Mouse (Mus musculus) urinary bladder, postnatal 4 days (tissue): Measurements from ENCODE around the gene Cyb5d1.
A peak's percentile ranks its signal among the peaks of the same experiment; 100 is the strongest.

ENCODE experiments used
- DNase-seq, 2 experiments: peaks; one replicate each; pipeline ENCODE4 v3.0.0; 2021 to 2022; ENCODE audit warnings: low spot score in 2 of 2

Gene Cyb5d1

DNA sequence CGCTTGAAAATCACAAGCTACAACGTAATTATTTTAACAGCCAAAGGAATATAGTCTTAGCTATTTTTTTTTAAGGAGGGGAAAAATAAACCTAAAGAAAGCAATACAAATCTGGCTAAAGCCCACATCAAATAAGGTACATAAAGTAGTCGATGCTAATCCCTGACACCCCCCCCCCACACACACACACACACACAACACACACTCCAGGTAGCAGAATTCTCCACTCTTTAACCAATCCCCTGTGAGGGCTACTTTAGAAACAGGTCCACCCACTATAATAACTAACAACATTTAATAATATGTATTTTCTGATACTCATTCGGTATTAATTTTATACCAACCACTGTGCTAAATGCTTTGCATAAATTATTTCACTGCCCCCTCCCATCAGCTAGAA lies 21.1 kb upstream of the Cyb5d1 start:
- no peak for DNase-seq

DNA sequence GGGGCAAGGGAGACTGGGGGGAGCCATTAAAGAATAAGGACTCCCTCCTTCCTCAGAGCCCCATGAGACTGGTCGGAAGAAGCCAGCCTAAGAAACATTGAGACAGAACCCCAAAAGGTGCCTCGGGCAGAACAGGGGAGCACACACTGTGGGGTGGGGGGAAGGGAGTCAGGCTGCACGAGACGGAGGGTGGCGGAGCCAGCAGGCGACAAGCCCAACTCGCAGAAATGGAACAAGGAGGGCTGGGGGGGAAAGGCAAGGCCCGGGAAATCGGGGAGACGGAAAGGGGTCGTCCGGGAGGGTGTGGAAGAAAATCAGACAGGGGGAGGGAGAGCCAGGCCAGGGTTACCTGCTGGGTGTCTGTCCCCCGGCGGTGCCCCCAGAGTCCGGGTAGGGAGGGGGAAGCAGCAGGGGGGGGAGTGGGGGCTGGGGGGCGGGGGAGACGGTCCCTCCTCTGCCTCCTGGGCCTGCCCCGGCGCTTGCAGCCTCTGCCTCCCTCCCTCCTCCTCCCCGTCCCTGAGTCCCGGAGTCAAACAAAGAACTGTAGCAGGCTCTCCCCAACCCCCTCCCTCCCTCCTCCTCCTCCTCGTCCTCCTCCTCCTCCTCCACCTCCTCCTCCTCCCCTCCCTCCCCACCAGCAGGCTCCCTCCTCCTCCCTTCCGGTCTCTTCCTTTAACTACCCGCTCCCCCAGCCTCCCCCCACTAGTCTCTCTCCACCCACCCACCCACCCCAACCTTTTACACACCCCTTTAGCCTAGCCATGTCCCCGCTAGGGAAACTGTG lies 20.4 kb upstream of the Cyb5d1 start:
- DNase-seq, result peak in 1 of 2 experiments; percentile 51

DNA sequence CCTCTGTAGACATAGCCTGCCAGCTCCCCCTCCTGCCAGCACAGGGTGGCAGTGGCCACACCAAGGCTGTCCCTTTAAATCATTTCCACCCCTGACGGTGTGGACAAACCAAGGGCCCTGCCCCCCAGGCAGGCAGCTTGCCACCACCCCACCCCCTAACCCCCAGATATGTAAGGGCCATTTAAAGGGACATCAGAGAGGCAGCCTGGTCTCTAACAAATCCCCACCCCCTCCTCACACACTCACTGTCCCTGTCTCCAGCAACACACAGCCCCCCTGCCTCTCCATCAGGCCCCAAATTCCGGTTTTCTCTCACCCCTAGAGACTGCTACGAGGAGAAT lies 19.9 kb upstream of the Cyb5d1 start:
- peak in 1 of 2 experiments; percentile 63 for DNase-seq

DNA sequence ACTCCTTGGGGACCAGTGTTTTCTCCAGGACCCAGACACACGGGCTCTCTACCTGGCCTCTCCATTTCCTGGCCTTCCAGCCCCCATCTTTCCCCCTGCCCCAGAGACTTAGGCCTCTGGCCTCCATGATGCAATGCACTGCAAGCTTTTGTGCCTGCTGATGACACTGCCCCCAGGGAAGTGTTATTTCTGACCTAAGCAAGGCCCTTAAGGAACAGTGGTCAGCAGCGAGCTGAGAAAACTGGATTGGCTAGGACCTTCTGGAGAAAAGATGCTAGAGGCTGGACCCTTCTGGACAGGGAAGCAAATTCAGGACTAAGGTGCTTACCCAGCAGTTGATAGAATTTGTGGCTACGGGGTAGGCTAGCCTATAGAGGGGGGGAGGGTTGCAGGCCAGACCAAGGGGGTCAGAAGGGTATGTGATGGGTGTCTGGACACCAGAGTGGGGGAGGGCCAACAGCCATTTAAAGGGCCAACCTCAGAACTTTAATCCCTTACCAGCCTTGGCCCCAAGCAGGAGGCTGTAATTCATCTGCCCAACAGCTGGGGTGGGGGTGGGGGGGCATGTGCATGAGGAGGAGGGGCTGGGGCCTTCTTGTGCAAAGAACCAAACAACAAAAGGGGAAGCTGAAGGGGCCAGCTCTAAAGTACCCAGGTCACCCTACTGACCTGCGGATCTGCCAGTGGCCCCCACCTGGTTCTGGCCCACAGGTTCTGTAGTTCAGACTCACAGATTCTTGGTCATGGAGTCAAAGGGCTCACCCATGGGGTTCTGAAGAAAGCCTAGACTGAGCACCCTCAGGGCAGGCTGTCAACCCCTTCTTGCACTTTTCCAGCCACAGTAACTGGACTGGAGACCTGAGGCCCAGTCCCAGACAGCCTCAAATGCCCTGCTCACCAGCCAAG lies 19.2 kb upstream of the Cyb5d1 start:
- DNase-seq, result peak in 1 of 2 experiments; percentile 15

- no peak for DNase-seq
These were observed 18.1 kb upstream of the Cyb5d1 start, which contains the start of gene Kdm6b for GRCm38 (mm10) chr11:69413221-69414181. Gene Kdm6b (minus strand): TSS chr11:69413675.

- DNase-seq, result no peak
These were observed 17.1 kb upstream of the Cyb5d1 start for GRCm38 (mm10) chr11:69412548-69412947.

DNA sequence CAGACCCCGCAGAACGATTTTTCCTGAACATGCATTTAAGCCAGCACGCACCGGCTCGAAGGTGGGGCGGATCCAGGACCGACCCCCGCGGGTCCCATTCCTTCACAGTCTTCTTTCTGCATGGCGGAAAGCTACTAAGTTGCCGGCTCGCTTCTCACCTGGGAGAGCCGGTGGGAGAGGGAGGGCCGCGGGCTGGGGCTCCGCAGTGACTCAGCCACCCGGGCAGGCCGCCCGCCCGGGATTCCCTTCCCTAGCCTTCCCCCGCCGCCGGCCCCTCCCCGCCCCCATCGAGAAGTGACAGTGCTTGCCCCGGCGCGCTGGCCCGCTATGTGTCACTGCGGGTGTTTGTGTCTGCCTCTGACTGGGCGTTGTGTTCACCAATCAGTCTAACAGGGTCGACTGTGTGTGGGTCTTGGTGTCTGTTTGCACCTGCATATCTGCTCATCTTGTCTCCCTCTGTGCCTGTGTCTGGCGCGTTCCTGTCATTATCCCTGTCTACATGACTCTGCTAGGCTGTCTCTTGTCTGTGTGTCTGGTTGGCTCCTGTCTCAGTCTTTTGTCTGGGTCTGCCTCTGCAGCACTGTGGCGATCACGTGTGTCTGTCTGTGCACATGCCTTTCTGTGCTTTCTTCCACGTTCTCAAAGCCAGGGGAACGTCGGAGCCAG lies 16.2 kb upstream of the Cyb5d1 start:
- DNase-seq, result no peak

GRCm38 (mm10) chr11:69411073-69411535 lies 15.7 kb upstream of the Cyb5d1 start:
- peak; percentile 91 to 98 for DNase-seq

- DNase-seq, result no peak
These were observed 15.1 kb upstream of the Cyb5d1 start for GRCm38 (mm10) chr11:69410310-69411072.

GRCm38 (mm10) chr11:69410045-69410309 lies 14.5 kb upstream of the Cyb5d1 start:
- no peak for DNase-seq

DNA sequence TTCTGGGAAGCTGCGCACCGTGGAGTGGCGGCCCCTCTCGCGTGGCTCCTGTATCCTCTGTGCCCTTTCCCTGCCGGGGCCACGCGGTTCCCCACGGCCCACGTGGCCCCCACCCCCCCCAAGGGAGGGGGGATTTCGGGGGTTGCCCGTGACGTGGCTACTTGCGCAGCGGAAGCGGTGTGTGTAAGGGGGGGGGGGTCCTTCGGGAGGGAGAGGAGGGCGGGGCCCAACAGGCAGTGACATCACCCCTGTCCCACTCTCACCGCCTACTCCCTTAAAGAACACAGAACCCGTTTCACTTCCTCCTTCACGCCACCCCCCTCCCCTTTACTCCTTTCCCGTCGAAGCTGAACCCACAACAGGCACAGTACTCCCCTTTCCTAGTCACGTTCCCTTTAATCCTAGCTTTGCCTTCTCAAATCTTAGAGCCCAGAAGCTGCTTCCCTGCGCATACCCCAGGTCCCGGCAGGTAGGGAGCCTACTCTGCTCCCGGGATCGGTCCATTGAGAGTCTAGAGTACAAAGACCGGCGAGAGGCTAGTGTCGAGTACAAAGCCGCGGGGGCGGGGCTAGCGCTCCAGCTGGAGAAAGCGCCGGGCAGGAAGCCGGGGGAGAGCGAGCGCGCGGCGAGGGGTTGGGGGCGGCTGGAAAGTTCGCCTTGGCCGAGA lies 14.1 kb upstream of the Cyb5d1 start:
- peak in 1 of 2 experiments; percentile 73 for DNase-seq

DNA sequence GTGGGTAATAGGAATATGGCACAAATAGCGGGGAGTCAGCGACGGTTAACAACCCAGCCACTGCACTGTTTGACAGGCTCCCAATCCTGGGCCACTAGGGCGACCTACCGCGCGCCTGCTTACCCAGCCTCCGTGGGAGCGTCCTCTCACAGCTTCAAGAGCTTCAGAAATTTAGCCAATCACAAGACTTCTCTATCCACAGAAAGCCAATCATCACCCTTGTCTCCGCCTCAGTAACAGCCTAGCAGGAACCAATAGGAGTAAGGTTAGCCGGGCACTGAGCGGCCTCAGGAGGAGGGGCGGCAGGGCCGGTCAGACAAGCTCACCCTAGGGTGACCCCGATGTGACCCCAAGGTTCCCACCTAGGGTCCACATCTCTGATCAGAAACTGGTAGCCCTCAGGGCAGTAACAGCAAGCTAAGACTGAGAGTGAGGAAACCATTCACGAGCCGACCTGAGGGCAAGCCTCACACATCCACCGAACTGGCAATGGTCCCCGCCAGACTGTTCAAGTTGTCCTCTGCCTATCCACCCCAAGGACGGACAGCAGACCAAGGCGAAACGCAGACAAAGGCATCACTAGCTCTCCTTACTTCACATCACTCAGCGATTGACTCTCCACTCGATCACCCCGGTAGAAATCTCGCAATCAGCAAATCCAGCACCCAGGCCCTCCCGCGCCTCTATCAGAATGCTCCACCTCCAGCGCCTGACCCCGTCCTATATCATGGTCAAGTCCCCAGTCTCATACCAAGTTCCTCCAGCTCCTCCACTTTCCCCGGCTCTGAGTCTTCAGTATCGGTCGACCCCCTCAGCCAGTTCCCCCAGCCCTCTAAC lies 13.3 kb upstream of the Cyb5d1 start:
- DNase-seq, result peak in 1 of 2 experiments; percentile 74

- no peak for DNase-seq
These were observed 12.2 kb upstream of the Cyb5d1 start for GRCm38 (mm10) chr11:69407724-69408004.

DNA sequence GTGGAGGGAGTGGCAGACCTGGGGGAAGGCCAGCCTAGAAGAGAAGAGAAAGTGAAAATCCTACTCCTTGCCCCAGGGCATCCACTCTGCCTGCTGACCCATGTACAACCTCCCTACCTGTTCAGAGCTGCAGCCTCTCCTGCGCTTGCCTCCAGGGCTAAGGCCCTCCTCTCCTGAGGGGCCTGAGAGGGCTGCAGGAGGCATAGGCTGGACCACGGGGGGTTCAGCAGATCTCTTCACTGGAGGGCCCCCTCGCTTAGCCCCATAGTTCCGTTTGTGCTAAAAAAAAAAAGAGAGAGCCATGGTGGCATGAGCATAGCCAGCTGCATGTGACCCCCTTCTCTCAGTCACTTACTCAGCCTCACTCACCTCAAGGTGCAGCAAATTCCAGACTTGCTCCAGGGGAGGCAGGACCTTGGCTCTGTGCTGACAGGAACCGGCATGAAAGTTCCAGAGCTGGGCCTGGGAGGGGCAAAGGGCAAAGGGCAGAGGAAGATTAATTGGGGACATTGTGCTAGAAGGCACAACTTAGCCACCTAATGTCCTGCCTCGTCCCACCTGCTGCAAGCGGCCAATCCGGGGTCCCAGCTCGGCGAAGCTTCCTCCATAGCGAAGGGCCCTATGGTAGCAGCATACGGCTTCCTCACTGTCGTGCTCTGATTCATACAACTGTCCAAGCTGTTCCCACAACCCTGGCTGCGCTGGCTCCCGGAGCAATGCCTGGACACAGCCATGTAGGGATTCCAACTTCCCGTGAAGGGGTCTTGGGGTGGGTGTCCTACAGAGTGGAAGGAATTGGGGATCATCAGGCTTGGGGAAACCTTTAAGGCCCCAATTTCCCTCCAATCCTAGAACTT lies 11.7 kb upstream of the Cyb5d1 start:
- DNase-seq, result no peak

GRCm38 (mm10) chr11:69406282-69406681 lies 10.9 kb upstream of the Cyb5d1 start:
- no peak for DNase-seq

DNA sequence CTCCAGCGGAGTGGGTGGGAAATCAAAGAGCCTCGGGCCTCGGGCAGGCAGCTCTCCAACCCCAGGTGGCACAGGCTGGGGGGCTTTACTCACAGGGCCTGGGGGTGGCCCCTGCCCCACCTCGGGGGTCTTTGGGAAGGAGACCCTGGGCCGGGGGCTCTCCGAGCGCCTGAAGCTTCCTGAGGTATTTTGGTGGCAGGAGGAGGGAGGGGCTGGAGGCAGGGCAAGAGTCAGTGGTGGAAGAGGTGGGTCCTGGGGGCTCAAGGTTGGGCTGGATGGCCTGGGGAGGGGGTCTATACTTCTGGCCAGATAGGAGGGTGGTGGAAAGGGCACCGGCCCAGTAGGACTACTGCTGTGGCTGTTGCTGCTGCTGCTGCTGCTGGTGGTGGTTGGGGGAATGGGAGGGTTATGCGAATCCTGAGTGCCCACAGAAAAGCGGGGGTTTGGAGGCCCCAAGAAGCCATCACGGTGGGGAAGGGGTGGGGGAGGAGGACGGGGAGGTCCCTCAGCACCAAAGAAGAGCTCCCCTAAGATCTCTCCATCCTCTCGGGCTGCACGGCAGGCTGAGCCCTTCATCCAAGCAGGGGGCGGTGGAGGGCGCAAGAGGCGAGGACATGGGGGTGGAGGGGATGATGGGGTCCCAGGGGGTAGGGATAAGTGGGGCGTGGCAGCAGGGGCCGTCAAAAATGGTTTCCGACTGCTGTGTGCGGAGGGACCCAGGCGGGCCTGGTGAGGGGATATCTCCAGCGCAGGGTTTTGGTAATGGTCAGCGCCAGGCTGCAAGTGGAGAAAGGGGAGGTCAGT lies 10.2 kb upstream of the Cyb5d1 start:
- no peak for DNase-seq

DNA sequence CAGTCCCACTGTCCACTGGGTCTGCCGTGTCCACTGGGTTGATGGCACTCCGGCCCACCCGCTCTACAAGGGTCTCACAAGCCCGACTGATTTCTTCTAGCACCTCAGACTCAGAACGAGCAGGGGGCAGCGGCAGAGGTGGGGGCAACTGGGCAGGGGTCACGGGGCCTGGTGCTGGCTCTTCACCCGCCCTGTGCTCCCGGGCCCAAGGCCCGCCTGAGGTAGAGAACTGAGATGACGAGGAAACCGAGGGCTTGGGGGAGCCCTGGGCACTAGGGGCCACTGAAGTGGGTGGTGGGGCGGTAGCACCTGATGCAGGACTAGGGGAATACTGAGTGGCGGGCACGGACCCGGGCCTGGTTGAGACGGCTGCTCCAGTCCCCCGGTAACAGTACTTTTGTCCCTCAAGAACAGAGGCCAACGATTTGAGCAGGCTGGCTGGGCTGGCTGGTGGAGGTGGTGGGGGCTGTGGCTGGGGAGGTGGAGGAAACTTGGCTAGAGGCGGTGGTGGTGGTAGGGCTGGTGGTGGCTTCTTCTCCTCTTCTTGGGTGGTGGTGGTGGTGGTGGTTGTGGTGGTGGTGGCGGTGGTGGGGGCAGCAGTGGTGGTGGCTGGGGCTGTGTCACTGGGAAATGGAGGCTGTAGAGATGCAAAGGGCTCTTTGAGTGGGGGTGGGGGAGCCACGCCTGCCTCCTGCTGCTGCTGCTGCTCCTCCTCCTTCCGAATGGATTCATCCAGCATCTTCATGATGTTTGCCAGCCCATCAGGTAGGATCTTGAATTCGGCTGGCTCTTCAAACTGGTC lies 9.4 kb upstream of the Cyb5d1 start:
- no peak for DNase-seq
